Mouse (Mus musculus): Measurements from ENCODE around the gene Ctnnd2.

Gene Ctnnd2

DNA sequence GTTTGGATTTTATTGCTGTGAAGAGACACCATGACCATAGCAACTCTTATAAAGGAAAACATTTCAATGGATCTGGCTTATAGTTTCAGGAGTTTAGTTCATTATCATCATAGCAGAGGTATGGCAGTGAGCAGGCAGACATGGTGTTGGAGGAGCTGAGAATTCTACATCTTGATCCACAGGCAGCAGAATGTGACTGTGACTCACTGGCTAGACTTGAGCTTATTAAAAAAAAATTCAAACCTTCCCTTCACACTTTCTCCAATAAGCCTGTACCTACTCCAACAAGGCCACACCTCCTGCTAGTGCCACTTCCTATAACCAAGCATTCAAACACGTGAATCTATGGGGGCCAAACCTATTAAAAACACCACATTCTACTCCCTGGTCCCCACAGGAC is 703.1 kb downstream of the Ctnnd2 start:
- DNase-seq (ENCODE audit: low read depth, low spot score), result no peak

GRCm38 (mm10) chr15:30884692-30885334 is 712.4 kb downstream of the Ctnnd2 start:
- DNase-seq (ENCODE audit: low read depth, low spot score), result peak; percentile 2

DNA sequence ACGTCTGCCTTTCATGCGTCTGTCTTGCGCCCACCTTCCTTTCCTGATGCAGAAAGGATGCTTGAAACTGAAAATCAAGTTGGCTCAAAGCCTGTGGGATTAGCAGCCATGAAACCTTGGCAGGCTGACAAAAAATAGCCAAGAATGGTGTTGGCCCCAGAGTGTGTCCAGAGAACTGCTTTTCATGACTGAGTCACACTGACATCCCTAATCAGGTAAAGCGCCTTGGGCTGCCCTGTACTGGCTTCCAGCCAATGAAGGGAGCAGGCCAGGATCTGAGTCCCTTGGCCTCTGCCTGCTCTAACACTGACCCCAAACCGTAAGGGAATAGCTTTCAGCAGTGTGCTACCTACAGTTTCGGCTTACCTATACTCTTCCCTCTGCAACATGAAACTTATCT is 713.0 kb downstream of the Ctnnd2 start:
- no peak for DNase-seq (ENCODE audit: low read depth, low spot score)

DNA sequence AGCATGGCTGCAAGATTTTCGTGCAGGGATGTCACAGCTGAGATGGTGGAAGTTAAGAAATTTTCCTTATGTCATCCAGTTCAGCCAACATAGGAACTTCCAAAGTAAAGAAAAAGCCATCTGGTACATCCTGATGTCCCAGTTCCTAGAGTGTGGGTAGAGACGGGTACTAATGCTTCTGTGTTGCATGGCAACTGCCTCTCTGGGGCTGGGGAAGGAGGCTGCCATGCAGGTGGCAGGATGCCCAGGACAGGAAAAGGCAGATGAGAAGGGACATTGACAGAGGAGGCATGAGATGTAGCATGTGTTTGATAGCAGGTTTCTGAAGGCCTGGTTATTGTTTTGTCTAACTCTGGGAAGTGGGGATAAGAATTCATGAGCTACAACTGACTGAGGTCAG is 715.2 kb downstream of the Ctnnd2 start:
- DNase-seq (ENCODE audit: low read depth, low spot score), result no peak

DNA sequence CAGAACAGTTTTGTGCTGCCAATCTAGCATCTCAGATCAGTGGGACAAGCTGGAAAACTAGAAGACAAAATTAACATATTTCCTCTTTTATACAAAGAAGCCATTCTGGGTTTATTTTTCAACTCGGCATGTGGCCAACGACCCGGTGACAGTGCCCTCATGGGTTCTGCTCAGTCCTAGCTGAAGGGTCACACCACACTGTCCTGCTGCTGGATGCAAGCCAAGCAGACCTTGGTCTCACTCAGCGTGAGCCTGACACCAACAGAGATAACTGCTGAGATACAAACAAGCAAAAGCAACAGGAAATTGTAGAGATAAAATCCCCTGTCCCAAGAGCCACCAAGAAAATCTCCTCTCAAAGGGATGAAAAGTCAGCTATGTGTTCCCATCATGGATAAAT is 719.6 kb downstream of the Ctnnd2 start:
- no peak for DNase-seq (ENCODE audit: low read depth, low spot score)

DNA sequence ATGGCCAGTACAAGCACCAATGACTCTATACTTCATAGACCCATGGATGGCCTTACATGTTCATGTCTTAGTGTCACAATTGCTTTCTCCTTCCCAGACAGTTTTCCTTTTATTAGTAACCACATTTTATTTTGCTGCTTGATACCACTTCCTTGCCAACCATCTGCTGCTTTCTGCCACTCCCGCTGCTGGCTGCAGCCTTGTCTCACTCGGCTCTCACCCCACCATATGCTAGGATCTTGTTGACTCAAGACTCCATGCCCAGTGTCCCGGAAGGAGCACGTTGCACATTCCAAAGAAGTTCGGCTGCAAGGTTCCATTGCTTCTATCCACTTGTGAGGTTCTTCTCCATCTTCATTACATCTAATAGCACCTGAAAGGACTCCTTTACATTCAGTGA is 722.7 kb downstream of the Ctnnd2 start:
- no peak for DNase-seq (ENCODE audit: low read depth, low spot score)

- no peak for DNase-seq (ENCODE audit: low read depth, low spot score)
These were observed 724.9 kb downstream of the Ctnnd2 start for GRCm38 (mm10) chr15:30897342-30897741.

GRCm38 (mm10) chr15:30908027-30908426 is 735.6 kb downstream of the Ctnnd2 start:
- no peak for DNase-seq (ENCODE audit: low read depth, low spot score)

GRCm38 (mm10) chr15:30913360-30913759 is 741.0 kb downstream of the Ctnnd2 start:
- DNase-seq (ENCODE audit: low read depth, low spot score), result peak; percentile 57

DNA sequence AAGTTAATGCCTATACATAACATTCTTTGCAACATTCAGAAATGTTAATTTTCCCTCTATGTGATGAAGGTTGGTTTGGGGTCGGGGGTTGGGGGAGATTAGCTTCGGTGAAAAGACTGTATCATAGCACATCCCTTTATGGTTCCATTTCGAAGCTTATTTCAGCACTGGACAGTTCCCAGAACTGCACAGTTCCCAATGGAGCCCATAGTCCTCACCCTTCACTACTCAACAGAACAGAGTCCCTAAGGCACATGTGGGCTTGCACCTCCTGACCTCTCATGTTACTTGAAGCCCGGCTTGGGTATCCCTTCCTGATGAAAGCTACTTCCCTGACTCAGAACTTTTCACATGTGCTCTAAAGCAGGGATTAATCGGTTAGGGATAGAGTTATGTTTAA is 753.4 kb downstream of the Ctnnd2 start:
- peak; percentile 70 for DNase-seq (ENCODE audit: low read depth, low spot score)

GRCm38 (mm10) chr15:30927632-30928031 is 755.2 kb downstream of the Ctnnd2 start:
- peak; percentile 18 for DNase-seq (ENCODE audit: low read depth, low spot score)

DNA sequence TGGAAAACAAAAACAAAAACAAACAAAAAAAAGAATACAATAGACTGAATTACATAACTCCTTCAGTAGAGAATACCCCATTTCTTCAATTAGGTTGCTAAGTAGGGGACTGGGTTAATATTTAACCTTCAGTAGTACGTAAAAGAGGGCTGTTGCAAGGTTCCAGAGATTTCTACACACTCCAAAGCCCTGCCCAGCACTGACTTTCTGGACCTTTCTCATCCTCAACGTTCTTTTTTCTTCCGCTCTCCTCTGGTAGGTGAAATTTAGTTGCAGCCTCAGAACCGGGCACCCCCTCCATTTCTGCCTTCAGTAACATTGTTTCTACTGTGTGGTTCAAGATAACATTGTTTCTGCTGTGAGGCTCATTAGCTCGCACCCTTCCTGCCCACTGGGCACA is 759.5 kb downstream of the Ctnnd2 start:
- DNase-seq (ENCODE audit: low read depth, low spot score), result no peak

GRCm38 (mm10) chr15:30945863-30946262 is 773.5 kb downstream of the Ctnnd2 start:
- DNase-seq (ENCODE audit: low read depth, low spot score), result no peak

DNA sequence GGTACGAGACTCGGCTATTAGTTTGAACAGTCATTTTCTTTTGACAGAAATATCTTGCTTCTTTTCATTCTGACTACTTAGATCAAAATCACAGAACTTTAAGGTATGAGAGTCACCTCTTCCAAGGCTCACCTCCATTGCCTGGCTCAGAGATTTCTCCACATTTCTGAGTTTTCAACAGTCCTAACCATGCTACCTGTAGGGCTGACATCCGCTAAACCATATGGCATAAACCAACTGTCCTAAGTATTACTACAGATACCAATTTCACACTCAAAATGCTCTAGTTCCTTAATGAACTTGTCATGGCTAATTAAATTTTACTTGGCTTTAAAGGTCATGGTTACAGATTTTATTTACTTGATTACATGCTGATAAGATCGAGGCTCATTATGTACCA is 786.1 kb downstream of the Ctnnd2 start:
- DNase-seq (ENCODE audit: low read depth, low spot score), result no peak

DNA sequence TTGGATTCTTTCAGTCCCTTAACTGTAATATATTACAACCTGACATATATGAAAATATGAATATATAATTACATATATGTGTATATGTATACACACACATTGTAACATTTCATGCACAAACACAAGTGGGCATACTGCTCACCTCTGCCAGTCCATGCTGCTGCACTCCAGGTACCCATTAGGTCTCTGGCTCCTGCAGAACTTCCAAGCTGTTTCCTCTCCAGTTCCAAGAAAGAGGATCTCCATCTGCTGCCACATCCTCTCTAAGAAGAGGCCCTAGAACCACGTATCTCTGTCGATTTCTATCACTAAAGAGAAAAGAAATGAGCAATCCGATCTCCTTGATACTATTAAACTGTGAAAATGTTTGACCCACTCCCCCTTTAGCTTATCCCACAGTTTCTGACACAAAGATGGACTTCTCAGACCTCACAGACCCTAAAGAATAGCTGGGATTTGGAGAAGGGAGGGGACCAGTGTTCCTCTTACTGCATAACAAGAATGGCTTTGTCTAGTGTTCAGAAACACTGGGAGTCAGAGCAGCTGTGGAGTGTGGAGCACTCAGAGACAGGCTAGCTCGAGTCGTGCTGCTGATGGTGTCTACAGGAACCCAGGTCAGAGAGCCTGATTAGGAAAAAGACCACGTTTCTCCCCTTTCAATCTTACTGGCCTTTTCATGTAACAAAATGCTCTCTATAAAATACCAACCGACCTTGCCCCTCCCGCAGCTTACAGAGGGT is 790.2 kb downstream of the Ctnnd2 start:
- no peak for DNase-seq (ENCODE audit: low read depth, low spot score)

GRCm38 (mm10) chr15:30964046-30964445 is 791.7 kb downstream of the Ctnnd2 start:
- DNase-seq (ENCODE audit: low read depth, low spot score), result no peak

DNA sequence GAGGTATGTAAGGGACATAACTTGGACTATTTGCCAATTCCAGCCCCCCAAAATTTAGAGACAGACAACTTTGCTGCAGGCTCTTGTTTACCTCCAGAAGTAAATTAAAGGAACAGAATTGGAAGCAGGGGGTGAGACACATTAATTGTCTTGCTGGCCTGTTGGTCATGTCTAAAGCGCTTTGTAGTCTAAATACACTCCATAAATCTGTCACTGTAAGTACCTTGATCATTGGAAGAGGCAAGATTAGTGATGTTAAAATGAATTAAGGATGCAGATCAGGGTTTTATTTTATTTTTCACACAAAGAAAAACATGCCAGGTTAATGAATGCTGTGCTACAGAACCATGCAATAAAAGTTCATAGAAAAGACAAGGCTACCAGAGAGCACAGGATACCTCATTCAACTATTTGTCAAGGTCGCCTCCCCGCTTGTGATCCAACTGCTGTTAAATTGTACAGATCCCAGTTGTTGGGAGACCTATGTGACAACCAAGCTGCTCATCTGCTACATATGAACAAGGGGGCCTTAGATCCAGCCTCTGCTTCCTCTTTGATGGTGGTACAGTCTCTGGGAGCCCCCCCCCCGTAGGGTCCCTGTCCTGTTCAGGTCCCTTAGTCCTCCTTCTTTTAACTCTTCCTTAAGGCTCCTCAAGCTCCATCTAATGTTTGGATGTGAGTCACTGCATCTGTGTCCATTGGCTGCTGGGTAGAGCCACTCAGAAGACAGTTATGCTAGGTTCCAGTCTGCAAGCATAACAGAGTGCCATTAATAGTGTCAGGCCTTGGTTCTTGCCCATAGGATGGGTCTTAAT is 792.7 kb downstream of the Ctnnd2 start:
- DNase-seq (ENCODE audit: low read depth, low spot score), result no peak

DNA sequence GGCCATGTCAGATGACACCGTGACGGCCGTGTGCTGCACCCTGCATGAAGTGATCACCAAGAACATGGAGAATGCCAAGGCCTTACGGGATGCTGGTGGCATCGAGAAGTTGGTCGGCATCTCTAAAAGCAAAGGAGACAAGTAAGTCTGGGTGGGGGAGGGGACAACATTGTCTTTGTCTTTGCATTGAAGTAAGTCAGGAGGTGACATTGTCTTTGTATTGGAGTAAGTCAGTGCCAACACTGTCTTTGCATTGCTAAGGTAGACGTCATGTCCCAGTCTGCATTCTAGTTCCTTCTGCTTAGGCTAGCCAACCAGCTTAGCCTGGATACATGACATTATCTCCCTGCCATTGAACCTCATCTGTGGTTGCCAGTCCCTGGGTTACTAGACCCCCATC is 794.4 kb downstream of the Ctnnd2 start:
- DNase-seq (ENCODE audit: low read depth, low spot score), result no peak

- DNase-seq (ENCODE audit: low read depth, low spot score), result no peak
These were observed 802.0 kb downstream of the Ctnnd2 start for GRCm38 (mm10) chr15:30974436-30974835.

- DNase-seq (ENCODE audit: low read depth, low spot score), result peak; percentile 39
These were observed 802.8 kb downstream of the Ctnnd2 start for GRCm38 (mm10) chr15:30974991-30975775.

DNA sequence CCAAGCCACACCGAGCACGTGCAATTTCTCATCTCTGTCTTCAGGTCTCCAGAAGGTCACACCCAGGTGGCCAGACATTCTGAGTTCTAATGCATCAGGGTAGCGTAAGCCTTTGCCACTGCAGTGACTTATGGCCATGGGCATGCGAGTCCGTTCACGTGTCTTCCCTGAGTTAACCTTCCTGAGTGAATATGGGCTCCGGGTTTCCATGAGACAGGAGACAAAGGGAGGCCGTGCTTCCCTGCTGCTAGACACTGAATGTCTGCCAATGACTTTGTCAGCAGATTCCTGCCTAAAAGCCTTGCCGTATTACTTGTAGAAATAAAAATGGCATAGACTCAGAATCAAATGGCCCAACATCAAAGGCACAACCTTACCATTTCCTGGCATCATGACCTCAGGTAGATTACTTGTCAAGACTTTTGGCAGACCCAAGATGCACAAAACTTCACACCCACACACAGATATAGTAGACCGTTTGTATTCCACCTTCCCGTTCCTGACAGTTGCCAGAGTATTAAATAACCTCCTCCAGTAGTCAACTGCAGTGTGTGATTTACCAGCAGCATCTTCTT is 804.9 kb downstream of the Ctnnd2 start:
- DNase-seq (ENCODE audit: low read depth, low spot score), result no peak
